Mouse (Mus musculus): ENCODE data around the gene Oas3. TPM values are rescaled to one million over a fixed set of nuclear protein-coding genes. Genes with fewer than 3 reads are reported as not detected.

Gene Oas3
- polyA plus RNA-seq, 1 experiment, result 4.7 TPM

GRCm38 (mm10) chr5:120729319-120729718, 48.1 kb downstream of the Oas3 start:
- H3K9me3 ChIP-seq, result no peaks in the 10 kb centered on the region
- no peaks in the 10 kb centered on the region for H3K4me1 ChIP-seq
- no peak for TF ChIP-seq GATA1 (IDR thresholded peaks at IDR 0.05; ENCODE audit: borderline replicate concordance, low read length)
- no peaks in the 10 kb centered on the region for H3K36me3 ChIP-seq (replicated peaks; ENCODE audit: low read length)
- H3K4me3 ChIP-seq (replicated peaks), result no peak overlapping the region
- H3K27me3 ChIP-seq (replicated peaks), result peaks cover 73% of the 10 kb centered on the region

- no peaks in the 10 kb centered on the region for H3K4me1 ChIP-seq
- no peaks in the 10 kb centered on the region for H3K36me3 ChIP-seq (replicated peaks; ENCODE audit: low read length)
- TF ChIP-seq GATA1 (IDR thresholded peaks at IDR 0.05; ENCODE audit: borderline replicate concordance, low read length) (no peak), FLI1 (IDR thresholded peaks at IDR 0.05; ENCODE audit: low read length) (no peak)
- H3K27me3 ChIP-seq (replicated peaks), result peaks cover 66% of the 10 kb centered on the region
- H3K4me3 ChIP-seq (replicated peaks), result no peak overlapping the region
- H3K9me3 ChIP-seq, result peaks cover 6% of the 10 kb centered on the region
These were observed 51.5 kb downstream of the Oas3 start for GRCm38 (mm10) chr5:120725811-120726455.

GRCm38 (mm10) chr5:120721005-120721404, 56.5 kb downstream of the Oas3 start:
- Histone ChIP-seq H3K27me3 (replicated peaks) (peaks cover 70% of the 10 kb centered on the region), H3K4me1 (no peaks in the 10 kb centered on the region), H3K4me3 (replicated peaks) (no peak overlapping the region), H3K36me3 (replicated peaks; ENCODE audit: low read length) (no peaks in the 10 kb centered on the region), H3K9me3 (peaks cover 27% of the 10 kb centered on the region)
- TF ChIP-seq FLI1 (IDR thresholded peaks at IDR 0.05; ENCODE audit: low read length) (no peak), GATA1 (IDR thresholded peaks at IDR 0.05; ENCODE audit: borderline replicate concordance, low read length) (no peak)

- Histone ChIP-seq H3K4me3 (replicated peaks) (no peak overlapping the region), H3K4me1 (peaks cover 5% of the 10 kb centered on the region; the same call in 1 of the 2 replicates), H3K27me3 (replicated peaks) (peaks cover 76% of the 10 kb centered on the region), H3K36me3 (replicated peaks; ENCODE audit: low read length) (no peaks in the 10 kb centered on the region), H3K9me3 (peaks cover 27% of the 10 kb centered on the region)
- TF ChIP-seq GATA1 (IDR thresholded peaks at IDR 0.05; ENCODE audit: borderline replicate concordance, low read length) (no peak), FLI1 (IDR thresholded peaks at IDR 0.05; ENCODE audit: low read length) (no peak)
These were observed 58.7 kb downstream of the Oas3 start for GRCm38 (mm10) chr5:120718600-120719378.

- Histone ChIP-seq H3K27me3 (replicated peaks) (peaks cover 79% of the 10 kb centered on the region), H3K9me3 (peaks cover 28% of the 10 kb centered on the region), H3K36me3 (replicated peaks; ENCODE audit: low read length) (no peaks in the 10 kb centered on the region), H3K4me1 (peaks cover 5% of the 10 kb centered on the region; the same call in 1 of the 2 replicates), H3K4me3 (replicated peaks) (no peak overlapping the region)
- no peak for TF ChIP-seq GATA1 (IDR thresholded peaks at IDR 0.05; ENCODE audit: borderline replicate concordance, low read length)
These were observed 60.3 kb downstream of the Oas3 start for GRCm38 (mm10) chr5:120717136-120717535.

- H3K9me3 ChIP-seq, result peaks cover 13% of the 10 kb centered on the region
- peak overlapping the region; percentile 9 for H3K4me3 ChIP-seq (replicated peaks)
- H3K36me3 ChIP-seq (replicated peaks; ENCODE audit: low read length), result no peaks in the 10 kb centered on the region
- H3K27me3 ChIP-seq (replicated peaks), result peaks cover 87% of the 10 kb centered on the region
- H3K4me1 ChIP-seq, result peaks cover 15% of the 10 kb centered on the region
- TF ChIP-seq GATA1 (IDR thresholded peaks at IDR 0.05; ENCODE audit: borderline replicate concordance, low read length), result no peak
- no peak for TF ChIP-seq FLI1 (IDR thresholded peaks at IDR 0.05; ENCODE audit: low read length)
These were observed 63.1 kb downstream of the Oas3 start for GRCm38 (mm10) chr5:120714314-120714713.

- Histone ChIP-seq H3K27me3 (replicated peaks) (peaks cover 95% of the 10 kb centered on the region), H3K36me3 (replicated peaks; ENCODE audit: low read length) (no peaks in the 10 kb centered on the region), H3K4me3 (replicated peaks) (no peak overlapping the region), H3K9me3 (0 out of 2 replicates have a peak, but pooled peaks cover 6% of the 10 kb centered on the region), H3K4me1 (peaks cover 15% of the 10 kb centered on the region)
- TF ChIP-seq FLI1 (IDR thresholded peaks at IDR 0.05; ENCODE audit: low read length) (no peak), GATA1 (IDR thresholded peaks at IDR 0.05; ENCODE audit: borderline replicate concordance, low read length) (no peak)
These were observed 64.7 kb downstream of the Oas3 start for GRCm38 (mm10) chr5:120712721-120713120.

- no peaks in the 10 kb centered on the region for H3K36me3 ChIP-seq (replicated peaks; ENCODE audit: low read length)
- no peak within 1 kb of the TSS for H3K4me3 ChIP-seq (replicated peaks)
- H3K27me3 ChIP-seq (replicated peaks), result peaks cover 97% of the 10 kb centered on the region
- H3K4me1 ChIP-seq, result peaks cover 15% of the 10 kb centered on the region
- 0 out of 2 replicates have a peak, but pooled peaks cover 6% of the 10 kb centered on the region for H3K9me3 ChIP-seq
- TF ChIP-seq GATA1 (IDR thresholded peaks at IDR 0.05; ENCODE audit: borderline replicate concordance, low read length), result no peak
- TF ChIP-seq FLI1 (IDR thresholded peaks at IDR 0.05; ENCODE audit: low read length), result no peak
These were observed 65.6 kb downstream of the Oas3 start, which contains the start of gene Dtx1 for GRCm38 (mm10) chr5:120711827-120712226. TSS of gene Dtx1 (minus strand) at chr5:120711927.

GRCm38 (mm10) chr5:120711416-120711815, 66.0 kb downstream of the Oas3 start:
- TF ChIP-seq GATA1 (IDR thresholded peaks at IDR 0.05; ENCODE audit: borderline replicate concordance, low read length) (no peak), FLI1 (IDR thresholded peaks at IDR 0.05; ENCODE audit: low read length) (no peak)
- H3K4me3 ChIP-seq (replicated peaks), result no peak overlapping the region
- H3K27me3 ChIP-seq (replicated peaks), result peaks cover 97% of the 10 kb centered on the region
- H3K9me3 ChIP-seq, result 0 out of 2 replicates have a peak, but pooled peaks cover 6% of the 10 kb centered on the region
- H3K36me3 ChIP-seq (replicated peaks; ENCODE audit: low read length), result no peaks in the 10 kb centered on the region
- peaks cover 15% of the 10 kb centered on the region for H3K4me1 ChIP-seq

- Histone ChIP-seq H3K4me1 (peaks cover 15% of the 10 kb centered on the region), H3K4me3 (replicated peaks) (no peak overlapping the region), H3K36me3 (replicated peaks; ENCODE audit: low read length) (no peaks in the 10 kb centered on the region), H3K27me3 (replicated peaks) (peaks cover 97% of the 10 kb centered on the region), H3K9me3 (0 out of 2 replicates have a peak, but pooled peaks cover 6% of the 10 kb centered on the region)
- TF ChIP-seq GATA1 (IDR thresholded peaks at IDR 0.05; ENCODE audit: borderline replicate concordance, low read length) (no peak), FLI1 (IDR thresholded peaks at IDR 0.05; ENCODE audit: low read length) (no peak)
These were observed 66.6 kb downstream of the Oas3 start for GRCm38 (mm10) chr5:120710826-120711248.
